Mouse (Mus musculus): ENCODE measurements at regions not wholly inside any gene's neighbourhood (a gene's known extent, or its start where the extent isn't known, plus 50 kb on each side); places are given as distances from the start of the nearest gene placed in this dataset.
A peak's percentile ranks its signal among the peaks of the same experiment; 100 is the strongest.
"Not testable (repeated sequence)": the region's sequence is repeated elsewhere in the genome, so short reads cannot be mapped to it uniquely, and the experiment has no call there.

DNA sequence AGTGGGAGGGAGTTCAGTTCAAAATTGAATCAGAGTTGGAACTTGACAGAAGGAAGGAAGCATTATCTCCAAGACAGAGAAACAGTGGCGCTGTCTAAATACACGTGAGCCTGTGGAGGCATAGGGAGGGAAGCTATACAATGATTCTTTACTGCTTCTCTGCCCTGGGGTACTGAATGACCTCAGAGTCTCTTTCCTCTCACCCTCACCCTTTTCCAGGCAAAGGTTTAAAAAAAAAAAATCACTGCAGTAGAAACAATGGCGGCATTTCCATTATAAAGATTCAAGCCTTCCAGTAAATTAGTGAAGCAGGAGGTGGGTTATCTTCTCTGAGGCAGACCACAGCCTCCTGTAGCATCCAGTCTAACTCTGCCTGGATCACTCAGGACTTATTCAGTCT lies 112.2 kb upstream of the Plxna2 start:
- WGBS: 44% methylated on average over 3 of the region's 3 CpGs

DNA sequence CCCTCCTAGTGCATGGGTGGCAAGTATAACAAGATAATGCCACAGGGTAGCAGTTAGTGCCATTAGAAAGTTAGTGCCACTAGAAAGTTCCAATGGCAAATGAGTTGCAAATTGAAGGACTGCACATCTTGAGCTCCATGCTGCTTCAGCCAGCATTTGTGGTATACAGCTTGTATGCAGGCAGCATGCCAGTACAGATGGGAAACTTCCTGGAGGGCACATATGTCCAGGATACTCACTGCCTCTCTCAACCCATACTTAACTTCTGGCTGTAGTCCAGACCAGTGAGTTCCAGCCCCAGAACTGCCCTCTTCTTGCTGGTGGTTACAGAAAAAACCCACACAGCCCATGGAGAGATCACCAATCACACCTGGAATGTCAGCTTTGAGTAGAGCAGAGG lies 113.8 kb upstream of the Plxna2 start:
- Histone ChIP-seq H3K4me2 (no peak overlapping the region), H3K9ac (no peak overlapping the region), H3K9me3 (no peaks in the 10 kb centered on the region), H3K4me1 (no peaks in the 10 kb centered on the region), H3K4me3 (no peak overlapping the region), H3K36me3 (no peaks in the 10 kb centered on the region), H3K27me3 (no peaks in the 10 kb centered on the region; the same call in 1 of the 2 replicates), H3K27ac (no peak overlapping the region)
- ATAC-seq (ENCODE audit: borderline replicate concordance, extremely low read depth, low FRiP score, low TSS enrichment): no peak

More for the DNA sequence above, 112.2 kb upstream of the Plxna2 start:
- no peaks in the 10 kb centered on the region for H3K9me3 ChIP-seq
- no peak overlapping the region for H3K4me2 ChIP-seq
- H3K4me3 ChIP-seq: no peak overlapping the region
- no peaks in the 10 kb centered on the region for H3K4me1 ChIP-seq
- H3K9ac ChIP-seq: no peak overlapping the region
- no peaks in the 10 kb centered on the region for H3K36me3 ChIP-seq
- H3K27ac ChIP-seq: no peak overlapping the region
- ATAC-seq (ENCODE audit: borderline replicate concordance, extremely low read depth, low FRiP score, low TSS enrichment): no peak
- H3K27me3 ChIP-seq: no peaks in the 10 kb centered on the region; the same call in 1 of the 2 replicates

GRCm38 (mm10) chr1:194503517-194503916 lies 114.5 kb upstream of the Plxna2 start:
- Histone ChIP-seq H3K9ac (no peak overlapping the region), H3K27me3 (no peaks in the 10 kb centered on the region; the same call in 1 of the 2 replicates), H3K9me3 (no peaks in the 10 kb centered on the region), H3K4me1 (no peaks in the 10 kb centered on the region), H3K36me3 (no peaks in the 10 kb centered on the region), H3K4me3 (no peak overlapping the region), H3K4me2 (no peak overlapping the region), H3K27ac (no peak overlapping the region)
- WGBS: 57% methylated on average over 3 of the region's 3 CpGs
- no peak for ATAC-seq (ENCODE audit: borderline replicate concordance, extremely low read depth, low FRiP score, low TSS enrichment)

GRCm38 (mm10) chr1:194496424-194496823 lies 121.6 kb upstream of the Plxna2 start:
- Histone ChIP-seq H3K4me2 (no peak overlapping the region), H3K4me1 (no peaks in the 10 kb centered on the region), H3K9ac (no peak overlapping the region), H3K27ac (no peak overlapping the region), H3K9me3 (no peaks in the 10 kb centered on the region), H3K27me3 (peaks cover 11% of the 10 kb centered on the region; the same call in 1 of the 2 replicates), H3K4me3 (no peak overlapping the region), H3K36me3 (no peaks in the 10 kb centered on the region)
- no peak for ATAC-seq (ENCODE audit: borderline replicate concordance, extremely low read depth, low FRiP score, low TSS enrichment)
- WGBS: 32% methylated on average over 2 of the region's 2 CpGs

GRCm38 (mm10) chr1:194491111-194491510 lies 126.9 kb upstream of the Plxna2 start:
- Histone ChIP-seq H3K9ac (no peak overlapping the region), H3K4me1 (no peaks in the 10 kb centered on the region), H3K36me3 (no peaks in the 10 kb centered on the region), H3K27ac (no peak overlapping the region), H3K27me3 (peaks cover 13% of the 10 kb centered on the region; the same call in 1 of the 2 replicates), H3K4me2 (no peak overlapping the region), H3K9me3 (no peaks in the 10 kb centered on the region), H3K4me3 (no peak overlapping the region)
- peak; percentile 73; the same call in 1 of the 2 replicates for ATAC-seq (ENCODE audit: borderline replicate concordance, extremely low read depth, low FRiP score, low TSS enrichment)

- no peak overlapping the region for H3K4me3 ChIP-seq
- peaks cover 2% of the 10 kb centered on the region; the same call in 1 of the 2 replicates for H3K27me3 ChIP-seq
- no peak for ATAC-seq (ENCODE audit: borderline replicate concordance, extremely low read depth, low FRiP score, low TSS enrichment)
- no peak overlapping the region for H3K4me2 ChIP-seq
- H3K27ac ChIP-seq: no peak overlapping the region
- H3K9ac ChIP-seq: no peak overlapping the region
- H3K9me3 ChIP-seq: no peaks in the 10 kb centered on the region
- no peaks in the 10 kb centered on the region for H3K36me3 ChIP-seq
- no peaks in the 10 kb centered on the region for H3K4me1 ChIP-seq
Measured at GRCm38 (mm10) chr1:194488126-194488525, 129.9 kb upstream of the Plxna2 start.

GRCm38 (mm10) chr1:194482717-194483059 lies 135.3 kb upstream of the Plxna2 start:
- Histone ChIP-seq H3K4me2 (no peak overlapping the region), H3K9ac (no peak overlapping the region), H3K27me3 (no peaks in the 10 kb centered on the region), H3K36me3 (no peaks in the 10 kb centered on the region), H3K4me1 (no peaks in the 10 kb centered on the region), H3K4me3 (no peak overlapping the region), H3K9me3 (no peaks in the 10 kb centered on the region), H3K27ac (no peak overlapping the region)
- no peak for ATAC-seq (ENCODE audit: borderline replicate concordance, extremely low read depth, low FRiP score, low TSS enrichment)

DNA sequence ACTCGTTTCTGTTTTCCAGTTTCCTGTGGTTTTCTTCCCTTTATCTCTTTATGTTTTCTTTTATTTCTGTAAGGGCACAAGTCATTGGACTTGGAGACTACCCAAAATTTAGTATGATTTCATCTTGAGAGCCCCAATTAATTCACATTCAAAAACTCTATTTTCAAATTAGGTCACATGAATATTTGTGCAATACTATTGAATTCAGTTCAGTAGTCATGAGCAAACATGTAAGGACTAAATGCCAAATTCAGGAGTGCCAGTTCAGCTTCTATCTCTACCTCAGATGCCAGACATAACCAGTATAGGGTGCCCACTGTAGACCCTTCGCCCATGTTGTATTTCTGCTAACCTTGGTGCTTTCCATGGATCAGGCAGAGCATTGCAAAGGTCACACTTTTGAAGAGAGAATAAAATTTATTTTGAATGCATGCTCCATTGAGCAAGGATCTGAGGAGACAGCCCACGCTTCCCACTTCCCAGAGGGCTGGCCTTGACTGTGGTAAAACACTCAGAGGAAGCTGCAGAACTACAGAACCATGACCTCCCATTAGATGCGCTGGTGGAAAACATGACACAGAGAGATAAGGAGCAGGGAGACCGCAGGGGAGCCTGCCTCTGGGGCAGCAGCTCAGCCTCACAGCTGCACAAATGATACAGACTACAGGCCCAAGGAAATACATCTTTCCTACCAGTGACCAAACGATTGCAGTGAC lies 135.9 kb upstream of the Plxna2 start:
- no peaks in the 10 kb centered on the region for H3K9me3 ChIP-seq
- no peaks in the 10 kb centered on the region for H3K27me3 ChIP-seq
- ATAC-seq (ENCODE audit: borderline replicate concordance, extremely low read depth, low FRiP score, low TSS enrichment): no peak
- no peak overlapping the region for H3K4me2 ChIP-seq
- no peak overlapping the region for H3K27ac ChIP-seq
- 52% methylated on average over 6 of the region's 6 CpGs for WGBS
- no peak overlapping the region for H3K4me3 ChIP-seq
- no peak overlapping the region for H3K9ac ChIP-seq
- no peaks in the 10 kb centered on the region for H3K36me3 ChIP-seq
- H3K4me1 ChIP-seq: no peaks in the 10 kb centered on the region

GRCm38 (mm10) chr1:194471281-194471680 lies 146.7 kb upstream of the Plxna2 start:
- WGBS: 91% methylated on average over 2 of the region's 2 CpGs
- not testable (repeated sequence) for H3K9me3 ChIP-seq; H3K4me1 ChIP-seq; H3K4me3 ChIP-seq; H3K36me3 ChIP-seq; H3K4me2 ChIP-seq; ATAC-seq (ENCODE audit: borderline replicate concordance, extremely low read depth, low FRiP score, low TSS enrichment); H3K27ac ChIP-seq; H3K9ac ChIP-seq; H3K27me3 ChIP-seq

DNA sequence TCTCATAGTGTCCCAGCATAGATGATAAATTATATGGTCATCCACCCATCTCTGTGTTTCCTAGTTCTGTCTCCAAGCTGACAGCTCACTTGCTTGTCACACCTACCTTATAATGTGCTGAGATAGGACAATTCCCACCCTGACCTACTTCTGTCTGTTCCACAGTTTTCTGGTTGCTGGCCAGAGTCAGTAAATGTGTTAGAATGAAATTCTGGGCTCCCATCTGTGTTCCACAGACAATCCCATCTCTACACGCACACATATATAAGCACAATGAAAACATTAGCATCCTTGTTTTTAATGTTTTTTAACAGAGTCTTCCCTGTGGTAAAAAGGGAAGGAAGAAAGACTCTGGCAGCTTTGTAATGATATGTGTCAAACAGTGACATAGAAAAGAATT lies 165.5 kb upstream of the Plxna2 start:
- Histone ChIP-seq H3K9me3 (no peaks in the 10 kb centered on the region), H3K4me1 (no peaks in the 10 kb centered on the region), H3K36me3 (no peaks in the 10 kb centered on the region), H3K4me2 (no peak overlapping the region), H3K27me3 (no peaks in the 10 kb centered on the region), H3K27ac (no peak overlapping the region), H3K9ac (no peak overlapping the region), H3K4me3 (no peak overlapping the region)
- WGBS: 68% methylated on average over 1 of the region's 1 CpGs
- ATAC-seq (ENCODE audit: borderline replicate concordance, extremely low read depth, low FRiP score, low TSS enrichment): no peak

- Histone ChIP-seq H3K4me3 (no peak overlapping the region), H3K4me1 (no peaks in the 10 kb centered on the region), H3K27me3 (no peaks in the 10 kb centered on the region), H3K4me2 (no peak overlapping the region), H3K27ac (no peak overlapping the region), H3K9ac (no peak overlapping the region), H3K36me3 (no peaks in the 10 kb centered on the region), H3K9me3 (no peaks in the 10 kb centered on the region)
- no peak for ATAC-seq (ENCODE audit: borderline replicate concordance, extremely low read depth, low FRiP score, low TSS enrichment)
- WGBS: 70% methylated on average over 1 of the region's 1 CpGs
Measured at GRCm38 (mm10) chr1:194443681-194444080, 174.3 kb upstream of the Plxna2 start.

DNA sequence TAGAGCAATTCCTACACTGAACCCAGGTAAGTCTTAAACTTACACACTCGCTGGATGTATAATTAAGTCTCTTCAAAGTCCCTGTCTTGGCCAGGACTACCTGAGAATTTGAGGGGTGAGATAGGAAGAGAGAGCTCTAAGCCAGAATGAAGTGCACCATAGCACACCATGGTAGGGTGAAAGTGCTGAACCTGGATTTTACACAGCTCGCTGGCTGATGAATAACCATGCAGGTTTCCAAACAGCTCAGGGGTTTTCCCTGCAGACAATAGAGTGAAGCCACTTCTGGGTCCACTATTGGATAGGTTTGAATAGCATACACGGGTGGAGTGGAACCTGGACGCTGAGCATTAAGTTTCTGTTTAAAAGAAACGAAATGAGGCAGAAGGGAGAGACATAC lies 180.7 kb upstream of the Plxna2 start:
- no peaks in the 10 kb centered on the region for H3K9me3 ChIP-seq
- no peak overlapping the region for H3K4me3 ChIP-seq
- no peak overlapping the region for H3K9ac ChIP-seq
- no peak overlapping the region for H3K4me2 ChIP-seq
- no peaks in the 10 kb centered on the region for H3K27me3 ChIP-seq
- H3K27ac ChIP-seq: no peak overlapping the region
- H3K36me3 ChIP-seq: no peaks in the 10 kb centered on the region
- no peak for ATAC-seq (ENCODE audit: borderline replicate concordance, extremely low read depth, low FRiP score, low TSS enrichment)
- 75% methylated on average over 5 of the region's 5 CpGs for WGBS
- peaks cover 4% of the 10 kb centered on the region; the same call in 1 of the 2 replicates for H3K4me1 ChIP-seq

DNA sequence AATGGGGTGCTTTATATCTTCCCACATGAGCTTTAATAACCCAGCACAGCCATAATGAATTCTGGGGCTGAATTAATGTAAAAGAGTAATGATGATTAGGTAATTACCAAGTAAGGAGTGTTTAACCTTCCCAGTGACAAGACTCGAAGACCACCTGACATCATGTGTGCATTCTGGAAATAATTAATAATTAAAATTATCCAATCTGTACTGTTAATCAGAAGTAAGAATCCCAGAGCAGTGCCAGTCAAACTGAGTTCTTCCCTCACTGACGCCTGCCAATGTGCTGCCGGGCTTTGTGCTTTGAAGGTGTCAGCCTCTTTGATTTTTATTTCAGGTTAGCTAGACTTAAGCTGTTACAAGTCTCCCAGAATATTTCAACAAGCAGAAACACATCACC lies 183.0 kb upstream of the Plxna2 start:
- no peaks in the 10 kb centered on the region for H3K36me3 ChIP-seq
- 79% methylated on average over 3 of the region's 3 CpGs for WGBS
- no peak for ATAC-seq (ENCODE audit: borderline replicate concordance, extremely low read depth, low FRiP score, low TSS enrichment)
- no peak overlapping the region for H3K4me2 ChIP-seq
- H3K9me3 ChIP-seq: no peaks in the 10 kb centered on the region
- no peak overlapping the region for H3K4me3 ChIP-seq
- no peak overlapping the region for H3K9ac ChIP-seq
- peaks cover 4% of the 10 kb centered on the region; the same call in 1 of the 2 replicates for H3K4me1 ChIP-seq
- H3K27ac ChIP-seq: no peak overlapping the region
- H3K27me3 ChIP-seq: no peaks in the 10 kb centered on the region
